Mouse (Mus musculus) erythroblast, adult 5-6 weeks (primary cell): ENCODE data around the gene Gna15. TPM values are rescaled to one million over a fixed set of nuclear protein-coding genes. Genes with fewer than 3 reads are reported as not detected.
A peak's percentile ranks its signal among the peaks of the same experiment; 100 is the strongest.

Experiments
- ATAC-seq: replicated peaks from 2 replicates; pipeline ENCODE4 v1.8.0; 2016; ENCODE audit warnings: moderate number of reproducible peaks, mild to moderate bottlenecking, moderate TSS enrichment, inconsistent platforms; ENCODE audit not compliant: poor library complexity, low FRiP score, severe bottlenecking
- total RNA-seq, 2 experiments: library from RNA; stranded (forward) in 1 of 2; stranded (reverse) in 1 of 2; fragments of 150-400 nt in 1 of 2; fragments of 200-764, 138-1000 nt in 1 of 2; gene quantifications; 2 replicates each; pipeline versions ENCODE4 v1.2.3 to v1.2.4; 2015 to 2017; ENCODE audit warnings: low replicate concordance in 2 of 2

Gna15 gene
- total RNA-seq, 2 experiments from 2014 or later, result 2.1 to 14.8 TPM

DNA sequence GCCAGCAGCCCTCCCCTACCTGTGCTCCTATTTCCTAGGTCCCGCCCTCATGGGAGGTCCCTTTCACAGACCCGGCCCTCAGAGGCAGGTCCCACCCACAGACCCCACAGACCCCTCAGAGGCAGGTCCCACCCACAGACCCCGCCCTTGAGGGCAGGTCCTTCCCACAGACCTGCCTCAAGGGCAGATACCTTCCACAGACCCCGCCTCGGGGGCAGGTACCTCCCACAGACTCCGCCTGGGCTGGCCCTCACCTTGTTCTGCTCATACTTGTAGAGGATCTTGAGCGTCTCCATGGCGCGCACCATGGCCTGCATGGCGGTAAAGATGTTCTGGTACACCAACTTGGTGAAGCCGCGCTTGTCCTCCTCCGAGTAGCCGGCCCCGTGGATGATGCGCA is 10.8 kb upstream of the Gna15 start:
- no peak for ATAC-seq

DNA sequence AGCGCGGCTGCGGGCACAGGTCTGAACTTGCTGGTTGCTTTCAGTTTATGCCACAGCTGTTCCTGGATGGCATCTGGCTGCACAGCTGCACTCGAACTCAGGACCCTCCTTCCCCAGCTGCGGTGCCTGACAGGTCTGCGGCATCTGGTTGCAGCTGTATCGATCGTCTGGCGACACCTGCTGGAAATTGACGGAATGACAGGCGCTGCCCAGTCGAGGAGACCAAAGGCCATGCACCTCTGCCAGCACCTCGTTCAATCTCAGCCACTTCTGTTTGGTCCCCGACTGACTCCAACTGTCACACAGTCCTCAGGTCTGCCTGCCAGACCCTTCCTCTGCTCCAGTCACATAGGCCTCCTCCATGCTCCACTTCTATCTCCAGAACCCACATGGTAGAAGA is 2.8 kb upstream of the Gna15 start:
- ATAC-seq, result peak; percentile 74

DNA sequence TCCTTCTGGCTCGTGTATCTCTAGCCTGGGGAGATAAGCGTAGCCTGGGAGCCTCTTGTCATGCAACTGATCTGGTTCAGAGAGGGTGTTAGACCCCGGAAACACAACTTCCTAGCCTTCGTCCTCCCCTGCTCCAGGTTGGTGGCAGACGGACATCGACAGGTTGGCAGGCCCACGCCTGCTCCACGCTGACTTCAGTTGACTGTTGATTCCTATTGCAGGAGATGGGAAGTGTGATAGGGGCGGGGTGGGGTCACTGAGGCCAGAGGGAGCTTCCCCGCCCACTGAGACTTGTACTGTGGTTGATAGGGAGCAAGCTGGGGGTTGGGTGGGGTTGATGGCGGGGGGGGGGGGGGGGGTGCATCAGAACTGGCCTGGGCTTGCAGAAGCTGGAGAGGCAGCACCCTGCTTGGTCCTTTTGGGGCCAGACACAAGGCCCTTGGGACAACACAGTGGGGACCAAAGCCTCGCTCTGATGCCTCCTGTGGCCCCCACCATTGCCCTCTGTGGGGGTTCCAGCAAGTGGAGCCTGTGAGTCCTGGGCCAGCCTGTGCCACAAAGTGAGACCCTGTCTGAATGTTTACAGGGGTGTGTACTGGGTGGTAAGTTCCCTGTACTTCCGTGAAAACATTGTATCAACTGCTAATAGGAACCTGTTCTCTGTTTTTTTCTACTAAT is 1.1 kb upstream of the Gna15 start:
- no peak for ATAC-seq

DNA sequence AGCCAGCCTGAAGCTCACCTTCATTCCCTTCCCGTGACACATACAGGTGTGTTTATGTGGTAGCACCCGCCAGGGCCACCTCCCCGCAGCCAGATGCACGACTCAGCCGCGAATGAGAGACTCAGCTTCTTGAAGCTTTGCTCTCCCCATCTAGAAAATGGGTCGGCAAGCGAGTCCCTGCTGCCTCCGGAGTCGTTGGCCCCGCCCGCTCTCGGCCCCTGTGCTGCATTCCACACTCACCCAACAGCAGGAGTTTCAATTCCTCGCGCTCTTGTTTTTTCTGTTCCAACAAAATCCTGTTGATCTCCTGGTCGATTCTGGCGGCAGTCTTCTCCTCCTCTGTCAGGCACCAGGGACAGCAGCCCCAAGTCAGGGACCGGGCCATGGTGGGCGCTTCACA is 455 bp downstream of the Gna15 start:
- 0 out of 2 replicates have a peak, but pooled peaks have one; percentile 31 for ATAC-seq

DNA sequence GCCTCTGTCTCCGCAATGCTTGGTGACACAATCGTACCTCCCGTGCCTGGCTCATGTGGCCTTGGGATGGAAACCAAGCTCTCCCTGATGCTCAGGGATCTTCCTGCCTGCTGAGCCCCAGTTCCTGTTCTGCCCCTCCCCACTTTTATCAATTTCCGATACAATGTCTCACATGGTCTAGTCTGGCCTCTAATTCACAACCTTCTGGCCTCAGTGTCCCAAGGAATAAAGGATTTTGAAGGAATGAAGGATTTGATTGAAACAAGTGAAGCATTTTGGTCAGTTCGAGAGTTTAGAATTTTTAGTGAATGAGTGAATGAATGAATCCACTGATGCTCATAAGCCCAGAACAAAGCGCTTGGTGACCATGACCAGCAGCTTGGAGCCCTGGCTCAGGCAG is 883 bp downstream of the Gna15 start:
- ATAC-seq, result no peak

DNA sequence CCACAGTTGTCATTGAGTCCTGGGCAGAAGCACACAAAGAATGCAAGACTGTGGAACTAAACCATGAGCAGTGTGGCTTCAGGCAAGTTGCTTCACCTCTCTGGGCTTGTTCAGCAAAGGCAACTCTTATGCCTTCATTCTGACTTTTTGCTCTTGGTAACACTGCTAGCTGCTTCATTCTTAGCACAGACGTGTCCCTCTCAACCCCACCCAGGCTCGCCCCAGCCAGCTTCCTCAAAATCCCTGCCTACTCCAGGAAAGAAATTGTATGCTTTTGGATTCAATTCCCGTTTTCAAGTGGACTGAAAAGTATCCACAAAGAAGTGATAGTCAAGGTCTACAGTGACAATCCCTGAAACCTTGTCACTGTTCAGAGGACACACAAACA is 4.1 kb downstream of the Gna15 start:
- no peak for ATAC-seq

DNA sequence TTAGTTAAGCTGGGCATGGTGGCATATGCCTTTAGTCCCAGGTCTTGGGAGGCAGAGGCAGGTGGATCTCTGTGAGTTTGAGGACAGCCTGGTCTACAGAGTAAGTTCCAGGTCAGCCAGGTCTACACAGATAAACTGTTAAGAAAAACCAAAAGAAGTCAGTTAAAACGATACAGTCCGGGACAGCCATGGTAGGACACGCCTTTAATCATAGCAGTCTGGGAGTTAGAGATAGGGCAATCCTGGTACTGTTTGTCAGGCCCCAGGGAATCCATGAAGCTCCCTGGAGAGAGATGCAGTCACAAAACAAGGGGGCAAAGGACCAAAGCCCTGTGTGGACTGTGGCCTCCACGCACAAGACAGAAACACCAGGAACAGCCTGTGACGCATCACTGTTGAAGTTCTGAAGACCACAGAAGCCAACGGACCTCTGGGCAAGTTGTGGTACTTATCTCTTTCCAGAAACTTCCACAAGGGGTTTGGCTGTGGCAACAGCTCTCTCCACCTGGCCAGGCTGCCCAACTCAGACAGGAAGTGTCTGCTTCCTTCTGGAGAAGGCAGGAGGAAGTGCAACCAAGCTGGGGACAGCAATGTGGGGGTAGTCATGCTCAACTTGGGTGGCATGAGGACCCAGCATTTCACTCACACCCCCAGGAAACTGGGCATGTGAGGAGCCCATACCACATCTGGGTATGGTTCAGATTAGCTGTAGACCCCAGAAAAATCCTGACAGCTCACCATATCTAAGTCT is 4.6 kb downstream of the Gna15 start:
- ATAC-seq, result no peak

DNA sequence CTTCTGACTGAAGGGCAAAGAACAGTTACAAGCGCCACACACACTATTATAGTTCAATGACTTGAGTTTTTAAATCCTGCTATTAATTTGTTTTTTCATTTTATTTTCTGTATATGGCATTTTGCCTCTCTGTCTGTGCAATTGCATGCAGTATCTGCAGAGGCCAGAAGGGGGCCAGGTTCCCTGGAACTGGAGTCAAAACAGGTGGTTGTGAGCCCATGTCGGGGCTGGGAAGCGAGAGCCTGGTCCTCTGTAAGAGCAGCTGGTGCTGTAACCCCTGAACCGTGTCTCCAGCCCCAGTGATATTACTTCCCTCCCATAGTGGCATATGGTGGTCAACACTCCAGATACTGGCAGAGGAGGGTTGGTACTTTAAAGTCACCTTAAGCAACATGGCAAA is 5.5 kb downstream of the Gna15 start:
- ATAC-seq, result peak; percentile 79

DNA sequence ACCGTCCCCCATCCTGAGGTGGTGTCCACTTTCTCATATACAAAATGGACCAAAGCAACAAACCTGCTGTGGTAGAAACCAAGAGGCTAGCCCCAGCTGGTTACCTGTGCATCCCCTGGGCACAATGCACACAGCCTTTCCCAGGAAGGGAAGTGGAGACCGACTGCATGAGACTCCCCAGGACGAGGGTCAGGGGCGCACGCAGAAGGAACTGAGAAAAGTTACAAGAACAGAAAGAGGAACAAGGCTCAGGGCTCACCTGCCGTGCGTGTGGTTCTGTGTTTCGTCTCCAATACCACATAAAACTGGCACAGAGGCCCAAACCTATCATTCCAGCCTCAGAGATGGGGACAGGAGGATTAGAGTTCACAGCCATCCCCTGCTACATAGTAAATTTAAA is 6.8 kb downstream of the Gna15 start:
- ATAC-seq, result no peak

DNA sequence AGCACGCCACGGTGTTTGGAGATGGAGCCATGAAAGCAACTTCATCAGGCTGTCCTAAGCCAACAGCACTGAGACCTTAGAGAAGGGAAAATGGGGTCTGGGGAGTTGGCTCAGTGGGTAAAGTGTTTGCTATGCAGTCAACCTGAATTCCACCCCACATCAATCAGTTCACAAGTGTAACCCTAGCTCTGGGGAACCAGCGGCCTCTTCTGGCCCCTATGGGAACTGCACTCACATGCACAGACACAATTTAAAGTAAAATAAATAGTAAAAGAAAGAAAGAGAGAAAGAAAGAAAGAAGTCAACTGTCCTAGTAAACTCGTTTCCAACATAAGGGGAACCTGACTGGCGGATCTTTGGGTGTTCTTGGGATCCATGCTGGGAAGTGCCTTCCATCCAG is 10.2 kb downstream of the Gna15 start:
- no peak for ATAC-seq

DNA sequence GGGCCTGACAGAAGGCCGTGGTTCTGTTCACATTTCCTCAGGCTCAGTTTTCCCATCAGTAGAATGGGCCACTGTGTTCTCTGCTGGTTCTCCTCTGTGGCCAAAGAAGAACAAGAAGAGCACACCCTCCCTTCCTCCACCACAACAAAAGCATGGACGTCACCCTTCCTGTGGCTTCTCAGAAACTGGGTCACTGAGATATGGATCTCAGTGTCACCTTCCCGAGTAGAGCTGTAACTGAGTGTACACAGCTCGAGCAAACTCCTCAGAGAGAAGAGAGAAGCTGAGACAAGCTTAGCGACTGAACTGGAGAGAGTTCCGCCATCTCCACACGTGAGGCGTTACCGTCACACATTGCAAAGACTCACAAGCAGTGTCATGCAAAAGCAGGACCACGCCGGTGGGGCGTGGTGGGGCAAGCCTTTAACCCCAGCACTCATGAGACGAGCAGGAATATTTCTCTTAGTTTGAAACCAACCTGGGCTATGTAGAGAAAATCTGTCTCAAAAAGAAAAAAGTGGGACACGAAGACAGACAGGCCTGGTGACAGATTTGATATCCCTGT is 13.7 kb downstream of the Gna15 start:
- ATAC-seq, result no peak

DNA sequence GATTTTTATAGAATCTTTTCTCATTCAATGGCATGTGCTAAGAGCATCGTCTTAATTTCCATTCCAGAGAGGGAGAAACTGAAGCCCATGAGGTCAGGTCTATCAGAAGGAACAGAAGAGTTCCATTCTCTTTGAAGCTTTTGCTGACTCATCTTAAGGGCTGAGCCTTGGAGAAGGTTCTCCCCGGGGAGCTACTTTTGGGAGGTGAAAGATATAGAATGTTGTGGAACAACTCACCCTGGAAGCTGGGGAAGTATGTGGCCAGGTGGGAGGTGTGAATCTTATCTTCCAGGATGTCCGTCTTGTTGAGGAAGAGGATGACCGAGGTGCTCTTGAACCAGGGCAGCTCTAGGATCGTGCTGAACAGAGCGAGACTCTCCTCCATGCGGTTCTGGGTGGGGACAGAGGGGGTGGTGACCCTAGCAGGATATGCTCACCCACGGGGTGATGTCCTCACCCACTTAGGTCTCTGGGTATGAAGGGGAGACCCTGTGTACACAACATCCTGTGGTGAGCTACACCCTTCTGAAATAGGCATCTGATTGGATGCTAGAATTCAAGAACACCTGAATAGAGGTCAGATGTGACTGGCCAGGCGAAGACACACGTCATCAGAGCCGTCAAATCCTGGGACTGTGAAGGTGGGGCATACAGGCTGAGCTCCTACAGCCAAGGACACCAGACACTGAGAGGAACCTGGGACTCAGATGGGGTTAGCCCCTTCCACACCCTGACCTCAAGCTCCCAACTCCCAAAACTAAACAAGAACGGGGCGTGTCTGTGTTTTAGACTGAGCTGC is 16.1 kb downstream of the Gna15 start:
- ATAC-seq, result no peak

DNA sequence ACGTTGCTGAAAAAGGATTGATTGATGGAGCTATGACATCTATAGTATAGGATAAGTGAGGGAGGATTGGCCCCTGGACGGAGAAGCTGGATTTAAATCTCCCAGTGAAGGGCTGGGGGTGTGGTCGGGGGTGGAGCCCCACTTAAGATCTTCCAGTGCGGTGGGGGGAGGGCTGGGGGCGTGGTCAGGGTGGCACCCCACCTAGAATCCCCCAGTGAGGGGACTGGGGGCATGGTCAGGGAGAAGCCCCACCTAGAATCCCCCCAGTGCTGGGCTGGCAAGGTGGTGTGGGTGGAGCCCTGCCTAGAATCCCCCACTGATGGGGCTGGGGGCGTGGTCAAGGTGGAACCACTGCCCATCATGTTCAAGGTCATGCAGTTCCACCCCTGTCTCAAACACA is 16.9 kb downstream of the Gna15 start:
- no peak for ATAC-seq

DNA sequence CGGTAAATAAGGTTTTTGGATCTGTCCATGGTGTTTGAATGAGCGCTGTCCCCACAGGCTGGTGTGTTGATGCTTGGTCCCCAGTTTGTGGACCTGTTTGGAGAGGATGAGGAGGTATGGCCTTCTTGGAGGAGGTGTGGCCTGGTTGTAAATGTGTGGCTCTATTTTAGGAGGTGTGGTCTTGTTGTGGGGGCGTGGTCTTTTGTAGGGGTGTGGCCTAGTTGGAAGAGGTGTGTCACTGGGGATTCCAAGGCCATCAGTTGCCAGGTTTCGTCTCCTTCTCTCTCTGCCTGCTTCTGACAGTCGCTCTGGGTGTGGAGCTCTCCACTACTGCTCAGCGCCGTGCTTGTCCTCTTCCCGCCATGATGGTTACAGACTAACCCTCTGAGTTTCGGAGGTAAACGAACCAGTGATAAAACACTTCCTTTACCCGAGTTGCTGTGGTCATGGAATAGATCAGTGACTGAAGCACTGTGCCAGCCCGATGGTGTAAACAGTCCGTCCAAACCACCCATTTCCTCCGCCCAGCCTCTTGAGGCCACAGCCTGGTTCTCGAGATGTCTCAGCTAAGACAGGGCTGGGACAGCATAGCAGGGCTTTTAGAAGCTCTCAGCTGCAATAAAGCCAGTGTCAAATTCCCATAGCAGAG is 18.9 kb downstream of the Gna15 start:
- no peak for ATAC-seq

DNA sequence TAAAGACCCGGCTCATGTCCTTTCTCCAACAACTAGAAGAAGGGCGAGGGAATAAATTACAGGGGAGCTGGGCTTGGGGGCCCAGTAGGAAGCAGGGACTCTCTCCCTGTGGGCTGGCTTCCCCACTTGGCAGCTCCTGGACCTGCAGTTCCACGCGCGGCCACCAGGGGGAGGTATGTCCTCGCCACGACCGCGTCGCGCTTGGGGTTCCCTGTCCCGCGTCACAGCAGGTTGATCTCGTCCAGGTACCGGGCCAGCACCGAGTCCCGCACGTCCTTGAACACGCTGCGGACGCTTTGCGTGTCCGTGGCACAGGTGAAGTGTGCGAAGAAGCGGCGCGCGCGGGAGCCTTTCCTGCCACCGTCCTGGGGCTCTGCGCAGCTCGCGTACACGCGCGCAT is 21.4 kb downstream of the Gna15 start:
- ATAC-seq, result peak; percentile 77

DNA sequence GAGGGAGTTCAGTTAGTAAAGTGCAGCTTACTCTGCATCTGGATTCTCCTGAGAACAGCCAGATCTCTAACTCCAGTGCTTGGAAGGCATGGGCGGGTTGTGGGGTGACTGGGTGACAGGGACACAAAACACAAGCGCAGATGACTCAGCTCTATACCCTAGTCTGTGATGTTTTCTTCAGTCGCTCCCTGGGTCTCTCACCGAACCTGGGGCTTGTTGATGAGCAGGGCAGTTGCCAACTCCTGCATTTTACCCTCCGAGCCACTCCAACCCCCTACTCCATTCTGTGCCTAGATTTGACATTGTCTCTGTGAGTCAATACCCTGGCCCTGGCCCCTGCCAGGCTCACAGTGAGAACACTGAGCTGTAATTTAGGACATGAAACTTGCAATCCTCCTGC is 22.2 kb downstream of the Gna15 start:
- no peak for ATAC-seq

DNA sequence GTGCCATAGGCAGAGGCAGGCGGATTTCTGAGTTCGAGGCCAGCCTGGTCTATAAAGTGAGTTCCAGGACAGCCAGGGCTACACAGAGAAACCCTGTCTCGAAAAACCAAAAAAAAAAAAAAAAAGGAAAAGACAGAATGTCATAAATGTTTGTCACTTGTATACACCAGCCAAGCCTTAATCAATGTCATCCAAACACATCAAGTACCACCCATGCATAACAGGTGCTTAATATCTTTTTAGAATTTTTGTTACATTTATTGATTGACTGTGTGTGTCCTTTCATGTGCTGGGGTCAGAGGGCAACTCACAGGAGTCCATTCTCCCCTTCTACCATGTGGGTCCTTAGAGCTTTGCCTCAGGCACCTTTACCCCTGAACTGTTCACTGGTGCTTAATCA is 24.0 kb downstream of the Gna15 start, which contains the start of gene S1pr4:
Gene S1pr4, minus strand, starts transcription at position 101 of the 400 bp plus-strand sequence.
- ATAC-seq, result no peak

DNA sequence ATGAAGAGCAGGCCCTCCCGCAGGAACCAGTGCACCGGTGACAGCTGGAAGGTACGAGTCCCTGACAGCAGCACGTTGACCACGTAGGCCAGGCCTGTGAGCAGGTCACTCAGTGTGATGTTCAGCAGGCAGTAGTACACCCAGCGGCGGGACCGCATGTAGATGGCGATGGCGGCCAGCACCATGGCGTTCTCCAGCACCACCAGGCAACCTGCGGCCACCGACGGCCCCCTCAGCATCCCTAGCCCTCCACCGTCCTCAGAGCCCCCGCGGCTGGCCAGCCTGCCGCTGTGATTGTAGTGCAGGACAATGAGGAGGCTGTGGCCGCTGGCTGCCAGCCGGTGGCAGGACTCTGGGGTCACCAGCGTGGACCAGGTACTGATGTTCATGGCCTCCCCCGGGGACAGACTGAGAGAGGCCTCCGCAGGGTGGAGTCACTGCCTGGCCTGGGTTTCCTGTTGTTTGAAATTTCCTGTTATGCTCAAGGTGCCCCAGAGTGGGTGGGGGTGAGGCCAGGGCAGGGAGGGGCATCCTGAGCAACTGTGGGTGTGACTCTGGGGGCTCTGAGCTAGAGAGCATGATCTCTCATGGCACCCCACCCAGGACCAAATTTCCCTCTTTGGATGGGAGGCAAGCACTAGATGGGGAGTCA is 24.6 kb downstream of the Gna15 start:
- ATAC-seq, result no peak
